Mouse (Mus musculus): ENCODE results near the gene Smg6. TPM values are rescaled to one million over a fixed set of nuclear protein-coding genes. Genes with fewer than 3 reads are reported as not detected.

Gene Smg6
- polyA plus RNA-seq, 1 experiment from 2014 or later = 11.2 TPM

DNA sequence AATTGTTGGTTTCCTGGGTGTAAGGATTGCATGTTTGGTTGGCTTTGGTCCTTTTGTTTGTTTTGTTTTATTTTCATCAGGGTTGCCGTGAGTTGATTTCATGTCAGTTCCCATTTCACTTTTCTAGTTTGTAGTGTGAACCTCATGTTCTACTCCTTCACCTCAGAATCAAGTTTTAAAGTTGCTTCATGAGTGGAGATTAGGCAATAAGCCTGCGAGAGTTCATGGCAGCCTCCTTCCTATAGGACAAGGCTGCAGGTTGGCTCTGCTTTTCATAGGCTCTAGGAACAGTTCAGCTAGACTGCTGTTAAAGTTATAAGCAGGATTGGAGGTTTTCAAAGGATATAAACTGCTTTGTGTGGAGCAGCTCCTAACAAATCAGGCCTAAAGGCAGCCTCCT is 33.9 kb downstream of the Smg6 start:
- Histone ChIP-seq H3K9ac (ENCODE audit: low read length) (no peak overlapping the region), H3K36me3 (ENCODE audit: control insufficient read depth, insufficient read depth) (peaks cover 5% of the 10 kb centered on the region; the same call in 1 of the 2 replicates), H3K9me3 (replicated peaks; ENCODE audit: control insufficient read depth, low read length) (no peaks in the 10 kb centered on the region), H3K4me3 (ENCODE audit: low read length) (no peak overlapping the region), H3K27ac (ENCODE audit: low read length) (peak overlapping the region; percentile 9; the same call in 1 of the 2 replicates), H3K27me3 (ENCODE audit: control insufficient read depth, insufficient read depth, low read length) (no peaks in the 10 kb centered on the region), H3K4me1 (ENCODE audit: control insufficient read depth, insufficient read depth, low read length) (peaks cover 15% of the 10 kb centered on the region), H3K4me2 (ENCODE audit: low read depth, low read length) (no peak overlapping the region)
- WGBS = 71% methylated on average over 2 of the region's 2 CpGs
- ATAC-seq (replicated peaks; ENCODE audit: extremely low read depth, insufficient read depth, low FRiP score) = no peak

DNA sequence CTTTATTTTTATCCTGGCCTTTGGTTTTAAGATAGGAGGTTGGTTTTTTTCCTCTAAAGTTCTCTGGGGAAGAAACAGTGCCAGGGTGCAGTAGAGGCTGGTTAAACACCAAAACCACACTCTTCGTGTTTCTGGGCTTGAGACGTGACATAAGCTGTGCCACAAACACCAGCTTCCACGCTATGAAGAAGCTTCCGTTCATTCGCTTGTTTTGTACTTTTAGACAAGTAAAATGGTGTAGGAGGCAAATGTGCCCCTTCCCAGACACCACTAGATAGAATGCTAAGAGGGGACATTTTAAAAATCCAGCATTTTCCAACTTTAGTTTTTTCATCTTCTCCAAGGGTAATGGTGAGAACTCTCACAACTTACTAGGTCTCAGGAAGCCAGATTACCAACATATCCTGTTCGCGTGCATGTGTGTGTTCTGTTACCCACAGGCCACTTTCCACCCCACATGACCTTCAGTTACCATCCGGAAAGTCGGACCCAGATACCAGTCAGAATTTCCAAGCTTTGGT is 34.5 kb downstream of the Smg6 start:
- H3K4me3 ChIP-seq (ENCODE audit: low read length) = no peak overlapping the region
- H3K9ac ChIP-seq (ENCODE audit: low read length) = no peak overlapping the region
- 87% methylated on average over 9 of the region's 9 CpGs for WGBS
- H3K9me3 ChIP-seq (replicated peaks; ENCODE audit: control insufficient read depth, low read length) = no peaks in the 10 kb centered on the region
- peaks cover 5% of the 10 kb centered on the region; the same call in 1 of the 2 replicates for H3K36me3 ChIP-seq (ENCODE audit: control insufficient read depth, insufficient read depth)
- H3K4me1 ChIP-seq (ENCODE audit: control insufficient read depth, insufficient read depth, low read length) = peaks cover 15% of the 10 kb centered on the region
- no peak overlapping the region for H3K4me2 ChIP-seq (ENCODE audit: low read depth, low read length)
- H3K27me3 ChIP-seq (ENCODE audit: control insufficient read depth, insufficient read depth, low read length) = no peaks in the 10 kb centered on the region
- no peak overlapping the region for H3K27ac ChIP-seq (ENCODE audit: low read length)
- no peak for ATAC-seq (replicated peaks; ENCODE audit: extremely low read depth, insufficient read depth, low FRiP score)

DNA sequence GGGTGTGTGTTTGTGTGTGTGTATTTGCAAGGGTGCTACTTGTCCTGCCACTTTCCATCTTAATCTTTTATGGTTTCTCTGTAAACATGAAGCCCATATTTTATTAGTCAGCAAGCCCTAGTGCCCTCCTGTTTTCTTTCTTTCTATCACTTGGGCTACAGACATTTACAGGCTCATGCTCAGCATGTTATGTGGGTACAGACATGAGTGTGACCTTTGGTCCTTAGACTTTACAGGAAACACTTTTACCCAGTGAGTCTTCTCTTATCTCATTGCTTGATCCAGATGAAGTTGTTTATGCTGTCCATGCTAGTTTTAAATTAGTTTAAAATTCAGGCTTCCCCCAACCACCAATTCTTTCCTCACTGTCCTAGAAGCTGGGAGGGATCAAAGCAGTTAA is 36.3 kb downstream of the Smg6 start:
- Histone ChIP-seq H3K4me2 (ENCODE audit: low read depth, low read length) (no peak overlapping the region), H3K4me3 (ENCODE audit: low read length) (no peak overlapping the region), H3K9ac (ENCODE audit: low read length) (no peak overlapping the region), H3K27me3 (ENCODE audit: control insufficient read depth, insufficient read depth, low read length) (no peaks in the 10 kb centered on the region), H3K27ac (ENCODE audit: low read length) (peak overlapping the region; percentile 35; the same call in 1 of the 2 replicates), H3K4me1 (ENCODE audit: control insufficient read depth, insufficient read depth, low read length) (peaks cover 15% of the 10 kb centered on the region), H3K9me3 (replicated peaks; ENCODE audit: control insufficient read depth, low read length) (no peaks in the 10 kb centered on the region), H3K36me3 (ENCODE audit: control insufficient read depth, insufficient read depth) (peaks cover 4% of the 10 kb centered on the region; the same call in 1 of the 2 replicates)
- no peak for ATAC-seq (replicated peaks; ENCODE audit: extremely low read depth, insufficient read depth, low FRiP score)

GRCm38 (mm10) chr11:74962846-74963407 is 37.3 kb downstream of the Smg6 start:
- H3K4me1 ChIP-seq (ENCODE audit: control insufficient read depth, insufficient read depth, low read length) = peaks cover 15% of the 10 kb centered on the region
- no peak overlapping the region for H3K4me2 ChIP-seq (ENCODE audit: low read depth, low read length)
- H3K27me3 ChIP-seq (ENCODE audit: control insufficient read depth, insufficient read depth, low read length) = no peaks in the 10 kb centered on the region
- no peaks in the 10 kb centered on the region for H3K36me3 ChIP-seq (ENCODE audit: control insufficient read depth, insufficient read depth)
- 40% methylated on average over 2 of the region's 2 CpGs for WGBS
- H3K9ac ChIP-seq (ENCODE audit: low read length) = no peak overlapping the region
- no peaks in the 10 kb centered on the region for H3K9me3 ChIP-seq (replicated peaks; ENCODE audit: control insufficient read depth, low read length)
- no peak overlapping the region for H3K4me3 ChIP-seq (ENCODE audit: low read length)
- peak overlapping the region; percentile 69; the same call in 1 of the 2 replicates for H3K27ac ChIP-seq (ENCODE audit: low read length)
- ATAC-seq (replicated peaks; ENCODE audit: extremely low read depth, insufficient read depth, low FRiP score) = no peak

DNA sequence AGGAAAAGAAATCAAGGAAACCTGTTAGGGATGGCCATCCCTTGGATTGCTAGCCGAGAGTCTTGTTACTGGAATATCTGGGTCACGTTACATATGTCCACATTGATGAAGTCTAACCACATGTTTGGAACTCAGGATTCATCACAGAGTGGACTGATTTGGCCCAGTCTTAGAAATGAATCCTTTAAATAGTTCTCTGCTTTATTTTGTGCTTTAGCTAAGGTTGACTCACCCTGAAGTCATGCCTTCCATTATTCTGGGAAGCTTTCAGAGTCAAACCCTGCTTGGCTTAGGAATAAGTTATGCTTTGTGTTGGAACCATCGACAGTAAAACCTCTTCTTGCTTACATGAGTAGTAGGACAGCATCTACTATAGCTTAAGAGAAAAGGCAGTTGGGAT is 39.9 kb downstream of the Smg6 start:
- H3K9ac ChIP-seq (ENCODE audit: low read length) = no peak overlapping the region
- H3K4me1 ChIP-seq (ENCODE audit: control insufficient read depth, insufficient read depth, low read length) = peaks cover 10% of the 10 kb centered on the region
- no peak overlapping the region for H3K27ac ChIP-seq (ENCODE audit: low read length)
- ATAC-seq (replicated peaks; ENCODE audit: extremely low read depth, insufficient read depth, low FRiP score) = no peak
- WGBS = 87% methylated on average over 3 of the region's 3 CpGs
- no peaks in the 10 kb centered on the region for H3K27me3 ChIP-seq (ENCODE audit: control insufficient read depth, insufficient read depth, low read length)
- no peaks in the 10 kb centered on the region for H3K36me3 ChIP-seq (ENCODE audit: control insufficient read depth, insufficient read depth)
- no peaks in the 10 kb centered on the region for H3K9me3 ChIP-seq (replicated peaks; ENCODE audit: control insufficient read depth, low read length)
- no peak overlapping the region for H3K4me3 ChIP-seq (ENCODE audit: low read length)
- H3K4me2 ChIP-seq (ENCODE audit: low read depth, low read length) = no peak overlapping the region

DNA sequence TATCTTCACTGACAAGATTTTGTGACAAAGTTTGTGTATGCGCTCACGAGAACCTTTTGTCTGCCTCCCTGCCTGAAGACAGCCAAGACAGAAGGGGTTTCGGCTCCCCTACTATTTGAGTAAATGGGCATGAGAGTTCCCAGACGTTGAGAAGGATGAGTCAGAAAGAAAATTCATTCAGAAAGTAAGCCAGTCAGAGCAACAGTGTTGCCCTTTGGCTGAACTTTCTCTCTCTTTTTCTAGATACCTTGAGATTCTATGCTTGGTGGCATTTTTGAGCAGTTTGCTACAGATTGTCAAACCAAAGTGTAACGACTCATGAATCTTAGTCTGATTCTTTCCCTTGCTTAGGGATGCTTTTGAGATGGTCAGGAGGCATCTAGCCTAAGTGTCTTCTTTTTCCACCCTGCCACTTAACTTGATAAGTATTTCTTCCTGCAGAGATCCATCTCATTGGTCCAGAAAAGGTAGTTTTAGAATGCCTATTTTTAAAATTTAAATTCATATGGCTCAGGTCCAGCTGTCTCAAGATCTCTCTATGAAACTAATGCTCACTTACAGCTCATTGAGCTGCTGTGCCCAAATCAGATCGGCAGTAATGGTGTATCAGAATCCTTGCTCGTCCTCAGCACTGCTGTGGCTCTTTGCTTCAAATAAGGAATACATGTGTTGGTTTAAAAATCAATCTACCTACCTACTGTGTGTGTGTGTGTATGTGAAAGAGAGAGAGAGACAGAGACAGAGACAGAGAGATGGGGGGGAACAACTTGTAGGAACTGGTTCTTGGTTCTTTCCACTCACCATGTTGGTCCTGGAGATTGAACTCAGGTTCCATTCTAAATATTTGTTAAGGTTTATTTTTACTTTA is 47.9 kb downstream of the Smg6 start:
- Histone ChIP-seq H3K4me3 (ENCODE audit: low read length) (no peak overlapping the region), H3K4me2 (ENCODE audit: low read depth, low read length) (no peak overlapping the region), H3K4me1 (ENCODE audit: control insufficient read depth, insufficient read depth, low read length) (no peaks in the 10 kb centered on the region), H3K27ac (ENCODE audit: low read length) (no peak overlapping the region), H3K9me3 (replicated peaks; ENCODE audit: control insufficient read depth, low read length) (no peaks in the 10 kb centered on the region), H3K36me3 (ENCODE audit: control insufficient read depth, insufficient read depth) (peaks cover 7% of the 10 kb centered on the region), H3K9ac (ENCODE audit: low read length) (no peak overlapping the region), H3K27me3 (ENCODE audit: control insufficient read depth, insufficient read depth, low read length) (no peaks in the 10 kb centered on the region)
- 72% methylated on average over 7 of the region's 7 CpGs for WGBS
- no peak for ATAC-seq (replicated peaks; ENCODE audit: extremely low read depth, insufficient read depth, low FRiP score)

GRCm38 (mm10) chr11:74974615-74975014 is 49.0 kb downstream of the Smg6 start:
- Histone ChIP-seq H3K36me3 (ENCODE audit: control insufficient read depth, insufficient read depth) (peaks cover 7% of the 10 kb centered on the region), H3K4me3 (ENCODE audit: low read length) (no peak overlapping the region), H3K4me2 (ENCODE audit: low read depth, low read length) (no peak overlapping the region), H3K4me1 (ENCODE audit: control insufficient read depth, insufficient read depth, low read length) (peaks cover 2% of the 10 kb centered on the region; the same call in 1 of the 2 replicates), H3K9ac (ENCODE audit: low read length) (no peak overlapping the region), H3K27ac (ENCODE audit: low read length) (no peak overlapping the region), H3K27me3 (ENCODE audit: control insufficient read depth, insufficient read depth, low read length) (no peaks in the 10 kb centered on the region), H3K9me3 (replicated peaks; ENCODE audit: control insufficient read depth, low read length) (no peaks in the 10 kb centered on the region)
- no peak for ATAC-seq (replicated peaks; ENCODE audit: extremely low read depth, insufficient read depth, low FRiP score)

GRCm38 (mm10) chr11:74976835-74977687 is 51.4 kb downstream of the Smg6 start:
- peaks cover 2% of the 10 kb centered on the region; the same call in 1 of the 2 replicates for H3K4me1 ChIP-seq (ENCODE audit: control insufficient read depth, insufficient read depth, low read length)
- H3K36me3 ChIP-seq (ENCODE audit: control insufficient read depth, insufficient read depth) = peaks cover 10% of the 10 kb centered on the region
- H3K4me2 ChIP-seq (ENCODE audit: low read depth, low read length) = no peak overlapping the region
- no peak overlapping the region for H3K9ac ChIP-seq (ENCODE audit: low read length)
- H3K27ac ChIP-seq (ENCODE audit: low read length) = no peak overlapping the region
- H3K4me3 ChIP-seq (ENCODE audit: low read length) = no peak overlapping the region
- H3K27me3 ChIP-seq (ENCODE audit: control insufficient read depth, insufficient read depth, low read length) = no peaks in the 10 kb centered on the region
- no peaks in the 10 kb centered on the region for H3K9me3 ChIP-seq (replicated peaks; ENCODE audit: control insufficient read depth, low read length)
- no peak for ATAC-seq (replicated peaks; ENCODE audit: extremely low read depth, insufficient read depth, low FRiP score)
- WGBS = 85% methylated on average over 3 of the region's 3 CpGs
